Mouse (Mus musculus) MEL (cell line): ENCODE results near the gene Cfdp1. TPM values are rescaled to one million over a fixed set of nuclear protein-coding genes. Genes with fewer than 3 reads are reported as not detected.

Experiments used
- DNase-seq: peaks from one replicate; pipeline ENCODE4 v3.0.0; 2011; ENCODE audit warnings: low read depth, low spot score
- H3K27ac ChIP-seq: 2 replicates; pipeline ENCODE4 v1.5.1; 2012; ENCODE audit warnings: low read depth, mild to moderate bottlenecking, control low read depth, low read length, moderate library complexity; ENCODE audit not compliant: control insufficient read depth
- H3K27me3 ChIP-seq, 2 experiments: fragments of 150-350 bp in 1 of 2; sonication (generic) in 1 of 2; 2 replicates each; pipeline ENCODE4 v1.6.1; 2012; ENCODE audit warnings: low read length in 2 of 2, mild to moderate bottlenecking in 2 of 2, improper control_type of control experiment in 1 of 2, moderate library complexity in 1 of 2; ENCODE audit not compliant: insufficient read depth in 2 of 2, control insufficient read depth in 1 of 2
- H3K36me3 ChIP-seq, 2 experiments: 2 replicates each; pipeline ENCODE4 v1.6.1; 2012 to 2014; ENCODE audit warnings: low read length in 2 of 2, improper control_type of control experiment in 1 of 2, inconsistent platforms in 1 of 2, mild to moderate bottlenecking in 1 of 2; ENCODE audit not compliant: insufficient read depth in 2 of 2, control insufficient read depth in 1 of 2
- H3K4me1 ChIP-seq, 2 experiments: fragments of 150-350 bp in 1 of 2; sonication (generic) in 1 of 2; 2 replicates each; pipeline ENCODE4 v1.6.1; 2012; ENCODE audit warnings: low read length in 2 of 2, improper control_type of control experiment in 1 of 2, mild to moderate bottlenecking in 1 of 2; ENCODE audit not compliant: insufficient read depth in 2 of 2, control insufficient read depth in 1 of 2
- H3K4me3 ChIP-seq, 2 experiments: fragments of 150-350 bp in 1 of 2; sonication (generic) in 1 of 2; 2 replicates each; pipeline ENCODE4 v1.5.1; 2012; ENCODE audit warnings: low read depth in 2 of 2, low read length in 2 of 2, mild to moderate bottlenecking in 2 of 2, moderate library complexity in 2 of 2, control low read depth in 1 of 2, improper control_type of control experiment in 1 of 2; ENCODE audit not compliant: control insufficient read depth in 1 of 2, insufficient read depth in 1 of 2
- H3K79me2 ChIP-seq: 2 replicates; pipeline ENCODE4 v1.6.1; 2012; ENCODE audit warnings: mild to moderate bottlenecking, low read length, moderate library complexity; ENCODE audit not compliant: control insufficient read depth, poor library complexity, insufficient read depth
- H3K9ac ChIP-seq: 2 replicates; pipeline ENCODE4 v1.6.1; 2012; ENCODE audit warnings: low read depth, mild to moderate bottlenecking, control low read depth, low read length, moderate library complexity; ENCODE audit not compliant: control insufficient read depth, poor library complexity, severe bottlenecking
- H3K9me3 ChIP-seq: fragments of 150-350 bp; sonication (generic); replicated peaks from 2 replicates; pipeline ENCODE4 v1.6.1; 2012; ENCODE audit warnings: mild to moderate bottlenecking, low read length, improper control_type of control experiment, moderate library complexity; ENCODE audit not compliant: insufficient read depth
- CHD1 ChIP-seq: IDR thresholded peaks from 2 replicates; pipeline ENCODE4 v1.6.1; 2012; ENCODE audit warnings: low read depth, mild to moderate bottlenecking, inconsistent platforms, low read length, improper control_type of control experiment
- CHD2 ChIP-seq: IDR thresholded peaks from 2 replicates; pipeline ENCODE4 v1.6.1; 2011; ENCODE audit warnings: low read length, improper control_type of control experiment
- CTCF ChIP-seq, 3 experiments: IDR thresholded peaks in 2 of 3; conservative IDR thresholded peaks in 1 of 3; 2 replicates each; pipeline ENCODE4 v1.5.1; 2011 to 2012; ENCODE audit warnings: low read length in 3 of 3, low read depth in 2 of 3, mild to moderate bottlenecking in 2 of 3, improper control_type of control experiment in 1 of 3, inconsistent platforms in 1 of 3, mixed read lengths in 1 of 3, moderate library complexity in 1 of 3; ENCODE audit not compliant: control insufficient read depth in 1 of 3, insufficient read depth in 1 of 3, poor library complexity in 1 of 3, severe bottlenecking in 1 of 3
- E2F4 ChIP-seq: IDR thresholded peaks from 2 replicates; pipeline ENCODE4 v1.6.1; 2011; ENCODE audit warnings: low read depth, low read length, improper control_type of control experiment, borderline replicate concordance
- EP300 ChIP-seq, 2 experiments: IDR thresholded peaks; 2 replicates each; pipeline ENCODE4 v1.6.1; 2011; ENCODE audit warnings: improper control_type of control experiment in 2 of 2, low read length in 2 of 2, low read depth in 1 of 2, mild to moderate bottlenecking in 1 of 2
- ETS1 ChIP-seq: IDR thresholded peaks from 2 replicates; pipeline ENCODE4 v1.6.1; 2012; ENCODE audit warnings: low read depth, mild to moderate bottlenecking, inconsistent platforms, low read length, improper control_type of control experiment, moderate library complexity
- GABPA ChIP-seq: IDR thresholded peaks from 2 replicates; pipeline ENCODE4 v1.6.1; 2012; ENCODE audit warnings: low read depth, mild to moderate bottlenecking, inconsistent platforms, low read length, improper control_type of control experiment, moderate library complexity
- GATA1 ChIP-seq: IDR thresholded peaks from 2 replicates; pipeline ENCODE4 v1.6.1; 2011; ENCODE audit warnings: low read depth, low read length, improper control_type of control experiment
- MAFK ChIP-seq: IDR thresholded peaks from 2 replicates; pipeline ENCODE4 v1.6.1; 2011; ENCODE audit warnings: low read depth, mild to moderate bottlenecking, low read length, improper control_type of control experiment, borderline replicate concordance
- MAX ChIP-seq: IDR thresholded peaks from 2 replicates; pipeline ENCODE4 v1.6.1; 2011; ENCODE audit warnings: low read length, improper control_type of control experiment
- MAZ ChIP-seq: IDR thresholded peaks from 2 replicates; pipeline ENCODE4 v1.6.1; 2012; ENCODE audit warnings: low read depth, mild to moderate bottlenecking, inconsistent platforms, low read length, improper control_type of control experiment
- MEF2A ChIP-seq: IDR thresholded peaks from 2 replicates; pipeline ENCODE4 v1.6.1; 2014; ENCODE audit warnings: low read depth, mild to moderate bottlenecking, inconsistent platforms, low read length, improper control_type of control experiment; ENCODE audit not compliant: poor library complexity, insufficient replicate concordance, severe bottlenecking; ENCODE audit errors: extremely low read depth
- MXI1 ChIP-seq: IDR thresholded peaks from 2 replicates; pipeline ENCODE4 v1.6.1; 2011; ENCODE audit warnings: mild to moderate bottlenecking, low read depth, low read length, improper control_type of control experiment
- MYC ChIP-seq: IDR thresholded peaks from 2 replicates; pipeline ENCODE4 v1.6.1; 2011; ENCODE audit warnings: low read depth, mild to moderate bottlenecking, low read length, improper control_type of control experiment, moderate library complexity
- NELFE ChIP-seq: IDR thresholded peaks from 2 replicates; pipeline ENCODE4 v1.6.1; 2011; ENCODE audit warnings: low read depth, low read length, improper control_type of control experiment
- NRF1 ChIP-seq: IDR thresholded peaks from 2 replicates; pipeline ENCODE4 v1.6.1; 2014; ENCODE audit warnings: low read depth, mild to moderate bottlenecking, inconsistent platforms, low read length, improper control_type of control experiment, moderate library complexity; ENCODE audit not compliant: poor library complexity, insufficient read depth, severe bottlenecking
- POLR2AphosphoS2 ChIP-seq: IDR thresholded peaks from 2 replicates; pipeline ENCODE4 v1.6.1; 2011; ENCODE audit warnings: low read length, improper control_type of control experiment
- TAL1 ChIP-seq: IDR thresholded peaks from 2 replicates; pipeline ENCODE4 v1.6.1; 2012; ENCODE audit warnings: mild to moderate bottlenecking, inconsistent platforms, low read length, moderate library complexity, mixed read lengths
- TBP ChIP-seq: IDR thresholded peaks from 2 replicates; pipeline ENCODE4 v1.8.0; 2011; ENCODE audit warnings: low read depth, low read length, improper control_type of control experiment
- TCF12 ChIP-seq: IDR thresholded peaks from 2 replicates; pipeline ENCODE4 v1.6.1; 2014; ENCODE audit warnings: low read depth, mild to moderate bottlenecking, inconsistent platforms, low read length, improper control_type of control experiment, moderate library complexity
- UBTF ChIP-seq: IDR thresholded peaks from 2 replicates; pipeline ENCODE4 v1.6.1; 2012; ENCODE audit warnings: low read depth, mild to moderate bottlenecking, inconsistent platforms, low read length, improper control_type of control experiment, moderate library complexity, borderline replicate concordance; ENCODE audit not compliant: insufficient read depth
- USF1 ChIP-seq: IDR thresholded peaks from 2 replicates; pipeline ENCODE4 v1.6.1; 2014; ENCODE audit warnings: low read depth, mild to moderate bottlenecking, inconsistent platforms, low read length, improper control_type of control experiment, moderate library complexity
- USF2 ChIP-seq, 2 experiments: IDR thresholded peaks; 2 replicates each; pipeline ENCODE4 v1.6.1; 2011 to 2012; ENCODE audit warnings: improper control_type of control experiment in 2 of 2, low read length in 2 of 2, borderline replicate concordance in 1 of 2, inconsistent platforms in 1 of 2, low read depth in 1 of 2, mild to moderate bottlenecking in 1 of 2; ENCODE audit not compliant: insufficient read depth in 1 of 2
- polyA plus RNA-seq, 2 experiments: library from polyadenylated mRNA; stranded (reverse) in 1 of 2; unstranded in 1 of 2; fragments of >175 nt in 1 of 2; fragments of >200 nt in 1 of 2; gene quantifications; 2 replicates each; pipeline versions ENCODE4 v1.2.1 to v1.2.4; 2012; ENCODE audit warnings: low replicate concordance in 2 of 2, low read depth in 1 of 2; ENCODE audit not compliant: insufficient read length in 2 of 2, insufficient read depth in 1 of 2, missing spikeins in 1 of 2
- total RNA-seq: library from RNA; depleted of rRNA; stranded (reverse); fragments of 300-350 nt; gene quantifications from 2 replicates; pipeline ENCODE4 v1.2.3, GENCODE M21; 2012

The Cfdp1 gene
- total and polyA plus RNA-seq, 3 experiments = 185 to 214 TPM; not detected in 1

GRCm38 (mm10) chr8:111726102-111726900 is 127.8 kb downstream of the Cfdp1 start:
- Histone ChIP-seq H3K9ac (no peak overlapping the region), H3K27ac (no peak overlapping the region), H3K36me3 (no peaks in the 10 kb centered on the region), H3K4me3 (no peak overlapping the region), H3K79me2 (no peaks in the 10 kb centered on the region), H3K9me3 (no peaks in the 10 kb centered on the region)
- DNase-seq = no peak
- TF ChIP-seq TBP (no peak), CHD1 (no peak), GATA1 (no peak), EP300 (IDR thresholded peaks at IDR 0.05; ENCODE audit: low read depth in 1 of 2, low read length in 2 of 2) (no peak), TCF12 (no peak), CTCF (IDR thresholded peaks at IDR 0.05 in 2 of 3, conservative IDR thresholded peaks at IDR 0.05 in 1 of 3; ENCODE audit: control insufficient read depth in 1 of 3, insufficient read depth in 1 of 3, low read depth in 2 of 3, low read length in 3 of 3, poor library complexity in 1 of 3, severe bottlenecking in 1 of 3) (no peak), USF1 (no peak), TAL1 (no peak), MAZ (no peak), MYC (no peak), MAX (no peak), USF2 (IDR thresholded peaks at IDR 0.05; ENCODE audit: borderline replicate concordance in 1 of 2, insufficient read depth in 1 of 2, low read depth in 1 of 2, low read length in 2 of 2) (no peak), POLR2AphosphoS2 (no peak), MEF2A (no peak), NRF1 (no peak), GABPA (no peak), NELFE (no peak)
- TF ChIP-seq, all 39 proteins: peak for 0
- no peaks in the 10 kb centered on the region for H3K27me3 ChIP-seq
- peaks cover 0 to 8% of the 10 kb centered on the region in 2 experiments; a peak in 1 of 4 replicates for H3K4me1 ChIP-seq

GRCm38 (mm10) chr8:111725341-111725740 is 128.8 kb downstream of the Cfdp1 start:
- Histone ChIP-seq H3K36me3 (no peaks in the 10 kb centered on the region), H3K4me1 (0 out of 4 replicates have a peak, but pooled peaks cover 0 to 6% of the 10 kb centered on the region in 2 experiments), H3K27me3 (no peaks in the 10 kb centered on the region)

More at GRCm38 (mm10) chr8:111725341-111725740, 128.8 kb downstream of the Cfdp1 start:
- H3K9ac ChIP-seq = no peak overlapping the region
- no peaks in the 10 kb centered on the region for H3K9me3 ChIP-seq
- no peak for TF ChIP-seq MYC
- TF ChIP-seq MAFK = no peak
- TF ChIP-seq ETS1 = no peak
- no peak for TF ChIP-seq MXI1
- no peak for TF ChIP-seq E2F4
- TF ChIP-seq NRF1 = no peak
- TF ChIP-seq CHD2 = no peak
- no peak for TF ChIP-seq USF1
- no peak for TF ChIP-seq MEF2A
- no peak for TF ChIP-seq TAL1
- no peak for TF ChIP-seq USF2 (IDR thresholded peaks at IDR 0.05; ENCODE audit: borderline replicate concordance in 1 of 2, insufficient read depth in 1 of 2, low read depth in 1 of 2, low read length in 2 of 2)
- TF ChIP-seq EP300 (IDR thresholded peaks at IDR 0.05; ENCODE audit: low read depth in 1 of 2, low read length in 2 of 2) = no peak
- TF ChIP-seq GABPA = no peak
- TF ChIP-seq UBTF = no peak
- H3K4me3 ChIP-seq = no peak overlapping the region
- no peak for DNase-seq
- H3K79me2 ChIP-seq = no peaks in the 10 kb centered on the region
- H3K27ac ChIP-seq = no peak overlapping the region
